Comparison of ENCODE assay signal across 16 mouse cellular contexts in genomic region chr17:86791925-86792324, GRCm38 (mm10).
"Had no signal": no experiment of that assay in that cellular context is flagged by ENCODE, and none has a peak within 500 bp of the region (broad histone marks: within the 10 kb centered on the region; RNA-seq: fewer than 3 reads in every experiment).

No protein-coding gene starts in this region.

- H3K9ac ChIP-seq: neural tube, embryonic 13.5 days; neural tube, embryonic 15.5 days; stomach, embryonic 15.5 days had no signal

- DNase-seq: retina, postnatal 1 day; right cerebral cortex, adult 18-20 months; right cerebral cortex, postnatal 14 days; right cerebral cortex, postnatal 25 days; right cerebral cortex, postnatal 4 days; spleen, adult 18-20 months; thymus, adult 18-20 months; thymus, adult 2 months; thymus, postnatal 14 days; thymus, postnatal 25 days; thymus, postnatal 36 days; thymus, postnatal 4 days had no signal

- H3K4me3 ChIP-seq: neural tube, embryonic 13.5 days; neural tube, embryonic 15.5 days; stomach, embryonic 15.5 days had no signal

- H3K27me3 ChIP-seq: neural tube, embryonic 13.5 days; neural tube, embryonic 15.5 days; stomach, embryonic 15.5 days had no signal

- H3K36me3 ChIP-seq: neural tube, embryonic 13.5 days; neural tube, embryonic 15.5 days; stomach, embryonic 15.5 days had no signal

- H3K4me1 ChIP-seq: neural tube, embryonic 15.5 days had no signal

- H3K27ac ChIP-seq: neural tube, embryonic 13.5 days; neural tube, embryonic 15.5 days; stomach, embryonic 15.5 days; stomach, postnatal 0 days had no signal
